In the genomic region with DNA sequence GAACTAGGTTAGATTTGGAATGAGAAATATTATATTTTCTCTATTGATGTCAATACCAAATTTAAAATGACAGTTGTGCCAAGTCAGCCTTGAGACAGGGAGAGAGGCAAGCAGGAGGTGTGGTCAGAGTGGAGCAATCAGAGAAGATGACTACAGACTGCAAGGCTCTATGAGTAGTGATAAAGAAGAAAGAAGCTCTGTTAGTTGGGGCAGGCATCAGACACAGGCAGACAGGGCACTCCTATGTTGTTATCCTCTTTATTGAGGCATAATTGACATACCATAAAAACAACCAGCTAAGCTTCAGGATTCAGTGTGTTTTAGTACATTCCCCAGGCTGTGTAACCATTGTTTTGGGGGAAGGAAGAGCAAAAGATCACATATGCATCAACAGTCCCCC, we compare ENCODE assay signal across 40 mouse cellular contexts. TPM values are rescaled to one million over a fixed set of nuclear protein-coding genes. Genes with fewer than 3 reads are reported as not detected.
"Had no signal": no experiment of that assay in that cellular context is flagged by ENCODE, and none has a peak within 500 bp of the region (broad histone marks: within the 10 kb centered on the region; RNA-seq: fewer than 3 reads in every experiment).

No protein-coding gene starts in this region.

- H3K9ac ChIP-seq: heart, embryonic 12.5 days; hindbrain, embryonic 13.5 days; hindbrain, embryonic 15.5 days; kidney, embryonic 15.5 days; limb, embryonic 12.5 days; liver, embryonic 13.5 days; liver, embryonic 15.5 days had no signal

- ATAC-seq: hindbrain, postnatal 0 days had no signal

- H3K4me3 ChIP-seq: gastrocnemius, adult 2 months; heart, embryonic 10.5 days; heart, embryonic 12.5 days; hindbrain, embryonic 10.5 days; hindbrain, embryonic 13.5 days; hindbrain, embryonic 15.5 days; kidney, embryonic 15.5 days; left cerebral cortex, adult 2 months; limb, embryonic 10.5 days; limb, embryonic 12.5 days; liver, embryonic 13.5 days; liver, embryonic 15.5 days had no signal

- H3K9me3 ChIP-seq: heart, embryonic 10.5 days; heart, embryonic 12.5 days; hindbrain, embryonic 10.5 days; hindbrain, embryonic 13.5 days; hindbrain, embryonic 15.5 days; kidney, embryonic 15.5 days; limb, embryonic 10.5 days; limb, embryonic 12.5 days; liver, embryonic 13.5 days; liver, embryonic 15.5 days had no signal

- H3K4me1 ChIP-seq: heart, embryonic 10.5 days; hindbrain, embryonic 10.5 days; hindbrain, embryonic 13.5 days; hindbrain, embryonic 15.5 days; kidney, embryonic 15.5 days; limb, embryonic 10.5 days; limb, embryonic 12.5 days; liver, embryonic 13.5 days; liver, embryonic 15.5 days had no signal

- H3K4me2 ChIP-seq: heart, embryonic 12.5 days; hindbrain, embryonic 13.5 days; hindbrain, embryonic 15.5 days; kidney, embryonic 15.5 days; limb, embryonic 12.5 days; liver, embryonic 11.5 days; liver, embryonic 13.5 days; liver, embryonic 15.5 days had no signal

- H3K27ac ChIP-seq: gastrocnemius, adult 2 months; heart, embryonic 10.5 days; hindbrain, embryonic 10.5 days; hindbrain, embryonic 13.5 days; hindbrain, embryonic 15.5 days; hindbrain, postnatal 0 days; kidney, embryonic 15.5 days; kidney, postnatal 0 days; left cerebral cortex, adult 2 months; limb, embryonic 10.5 days; limb, embryonic 12.5 days; liver, embryonic 13.5 days; liver, embryonic 15.5 days had no signal

- DNase-seq: gastrocnemius, adult 2 months; gastrocnemius, postnatal 10 days; gastrocnemius, postnatal 25 days; heart, adult 18-20 months; heart, postnatal 10 days; heart, postnatal 4 days; kidney, adult 11 months; kidney, adult 2 months; kidney, adult 9 months; kidney, postnatal 14 days; kidney, postnatal 36 days; liver; liver, embryonic 13.5 days had no signal

- H3K36me3 ChIP-seq: heart, embryonic 10.5 days; heart, embryonic 12.5 days; hindbrain, embryonic 10.5 days; hindbrain, embryonic 13.5 days; hindbrain, embryonic 15.5 days; kidney, embryonic 15.5 days; limb, embryonic 10.5 days; limb, embryonic 12.5 days; liver, embryonic 13.5 days; liver, embryonic 15.5 days had no signal

- H3K27me3 ChIP-seq: heart, embryonic 12.5 days; hindbrain, embryonic 13.5 days; hindbrain, embryonic 15.5 days; kidney, embryonic 15.5 days; limb, embryonic 12.5 days; liver, embryonic 13.5 days; liver, embryonic 15.5 days had no signal

RNA-seq across cellular contexts. Expression of a gene that starts 5.6 kb away (rescaled TPM):
- total RNA-seq: gastrocnemius, adult 2 months; gastrocnemius, postnatal 10 days; gastrocnemius, postnatal 25 days; gastrocnemius, postnatal 4 days; granulocyte monocyte progenitor cell, adult 5-6 weeks; heart, adult 8-10 months; heart, postnatal 10 days; heart, postnatal 25 days; heart, postnatal 4 days; hindbrain, postnatal 0 days; layer of hippocampus, adult 18-20 months; layer of hippocampus, adult 8-10 months; layer of hippocampus, postnatal 25 days; left cerebral cortex, adult 2 months; left cerebral cortex, postnatal 14 days; left cerebral cortex, postnatal 36 days had no signal
- polyA plus RNA-seq: frontal cortex, adult 2 months; heart, embryonic 16.5 days; hindbrain, embryonic 13.5 days; hindbrain, embryonic 15.5 days; hindbrain, postnatal 0 days; limb, embryonic 10.5 days; limb, embryonic 12.5 days; liver, embryonic 15.5 days had no signal

RNA-seq across cellular contexts. Expression of a gene that starts 48.6 kb away (rescaled TPM):
- total RNA-seq: gastrocnemius, adult 2 months; gastrocnemius, postnatal 10 days; gastrocnemius, postnatal 25 days; gastrocnemius, postnatal 4 days; granulocyte monocyte progenitor cell, adult 5-6 weeks; heart, adult 18-20 months; heart, adult 8-10 months; heart, postnatal 25 days; heart, postnatal 4 days had no signal
- polyA plus RNA-seq: heart, embryonic 10.5 days; heart, embryonic 12.5 days; large intestine, adult 2 months; limb, embryonic 10.5 days; limb, embryonic 12.5 days; liver, embryonic 11.5 days; liver, embryonic 13.5 days; liver, embryonic 15.5 days had no signal

RNA-seq across cellular contexts. Expression of a gene that starts 50.3 kb away (rescaled TPM):
- total RNA-seq: gastrocnemius, adult 2 months; gastrocnemius, postnatal 10 days; gastrocnemius, postnatal 25 days; gastrocnemius, postnatal 4 days; granulocyte monocyte progenitor cell, adult 5-6 weeks; heart, adult 18-20 months; heart, adult 8-10 months; heart, postnatal 10 days; heart, postnatal 25 days; heart, postnatal 4 days; hindbrain, postnatal 0 days; layer of hippocampus, adult 18-20 months; layer of hippocampus, postnatal 25 days; left cerebral cortex, adult 2 months; left cerebral cortex, postnatal 14 days; left cerebral cortex, postnatal 36 days had no signal
- polyA plus RNA-seq: heart, embryonic 10.5 days; heart, embryonic 12.5 days; heart, embryonic 14.5 days; heart, embryonic 16.5 days; hindbrain, embryonic 10.5 days; hindbrain, embryonic 13.5 days; hindbrain, embryonic 15.5 days; hindbrain, postnatal 0 days; kidney, adult 2 months; kidney, embryonic 15.5 days; kidney, postnatal 0 days; large intestine, adult 2 months; limb, embryonic 10.5 days; limb, embryonic 12.5 days; liver, embryonic 11.5 days; liver, embryonic 13.5 days; liver, embryonic 15.5 days had no signal

RNA-seq across cellular contexts. Expression of a gene that starts 51.8 kb away (rescaled TPM):
- total RNA-seq: gastrocnemius, adult 2 months; gastrocnemius, postnatal 10 days; gastrocnemius, postnatal 25 days; gastrocnemius, postnatal 4 days; granulocyte monocyte progenitor cell, adult 5-6 weeks; heart, adult 18-20 months; heart, adult 8-10 months; heart, postnatal 10 days; heart, postnatal 25 days; heart, postnatal 4 days; hindbrain, postnatal 0 days; layer of hippocampus, adult 18-20 months; layer of hippocampus, adult 8-10 months; layer of hippocampus, postnatal 25 days; left cerebral cortex, adult 2 months; left cerebral cortex, postnatal 14 days; left cerebral cortex, postnatal 36 days had no signal
- polyA plus RNA-seq: frontal cortex, adult 2 months; heart, embryonic 10.5 days; heart, embryonic 12.5 days; heart, embryonic 14.5 days; heart, embryonic 16.5 days; hindbrain, embryonic 10.5 days; hindbrain, embryonic 13.5 days; hindbrain, embryonic 15.5 days; hindbrain, postnatal 0 days; kidney, adult 2 months; kidney, embryonic 15.5 days; kidney, postnatal 0 days; large intestine, adult 2 months; limb, embryonic 10.5 days; limb, embryonic 12.5 days; limb, embryonic 14.5 days; liver, embryonic 11.5 days; liver, embryonic 13.5 days; liver, embryonic 15.5 days had no signal
